In the genomic region with DNA sequence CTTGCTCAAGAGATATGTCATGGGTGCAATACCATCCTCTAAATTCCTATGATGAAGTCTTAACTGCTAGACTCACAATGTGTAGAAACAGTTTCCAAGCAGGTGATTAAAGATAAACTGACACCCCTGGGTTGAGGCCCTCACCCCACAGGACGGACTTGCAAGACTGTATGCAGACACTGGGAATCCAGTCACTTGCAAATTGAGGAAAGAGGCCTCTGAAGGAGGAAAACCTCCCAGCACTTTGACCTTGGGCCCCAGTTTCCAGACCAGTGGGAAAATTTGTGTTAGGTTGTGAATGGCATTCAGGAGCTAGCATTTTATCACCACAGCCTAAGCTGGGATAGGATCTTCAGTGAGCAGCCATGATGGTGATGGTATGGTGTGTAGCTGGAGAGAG, we compare ENCODE assay signal across 17 mouse cellular contexts.
DNase-seq lines count a peak whose midpoint lies in the region; ATAC-seq and TF ChIP-seq lines count a peak whose summit lies in the region.
"Had no signal": no experiment of that assay in that cellular context is flagged by ENCODE, and none has a peak within 500 bp of the region (broad histone marks: within the 10 kb centered on the region; RNA-seq: fewer than 3 reads in every experiment).

No protein-coding gene starts in this region.

- H3K4me3 ChIP-seq in layer of hippocampus, adult 2 months, result no peak overlapping the region
- H3K4me3 ChIP-seq in forebrain, embryonic 13.5 days, result no peak overlapping the region
- no peak overlapping the region for H3K4me3 ChIP-seq in hindbrain, postnatal 0 days (ENCODE audit: low read length)
- no peak overlapping the region for H3K4me3 ChIP-seq in neural tube, embryonic 15.5 days (replicated peaks)
- no peak overlapping the region for H3K4me3 ChIP-seq in lung, postnatal 0 days (ENCODE audit: low read depth, low read length)
- H3K4me3 ChIP-seq: embryonic facial prominence, embryonic 15.5 days; heart, embryonic 12.5 days; limb, embryonic 10.5 days had no signal

- WGBS in forebrain, embryonic 13.5 days, result 47% methylated on average over 1 of the region's 1 CpGs
- WGBS in hindbrain, postnatal 0 days, result 75% methylated on average over 1 of the region's 1 CpGs
- 69% methylated on average over 1 of the region's 1 CpGs for WGBS in neural tube, embryonic 15.5 days
- 52% methylated on average over 1 of the region's 1 CpGs for WGBS in lung, postnatal 0 days

- no peak for TF ChIP-seq CTCF in layer of hippocampus, adult 2 months (conservative IDR thresholded peaks at IDR 0.05)
- no peak for TF ChIP-seq CTCF in hindbrain, postnatal 0 days (IDR thresholded peaks at IDR 0.05; ENCODE audit: low read depth)
- TF ChIP-seq CTCF in lung, postnatal 0 days (IDR thresholded peaks at IDR 0.05), result no peak

- no peaks in the 10 kb centered on the region for H3K9me3 ChIP-seq in forebrain, embryonic 13.5 days (replicated peaks)
- H3K9me3 ChIP-seq in hindbrain, postnatal 0 days (ENCODE audit: low read length), result no peaks in the 10 kb centered on the region
- no peaks in the 10 kb centered on the region for H3K9me3 ChIP-seq in neural tube, embryonic 15.5 days (replicated peaks)
- H3K9me3 ChIP-seq in lung, postnatal 0 days (ENCODE audit: low read length), result no peaks in the 10 kb centered on the region
- H3K9me3 ChIP-seq: embryonic facial prominence, embryonic 15.5 days; heart, embryonic 12.5 days; limb, embryonic 10.5 days had no signal

- no peaks in the 10 kb centered on the region for H3K36me3 ChIP-seq in forebrain, embryonic 13.5 days (ENCODE audit: poor library complexity, severe bottlenecking)
- no peaks in the 10 kb centered on the region for H3K36me3 ChIP-seq in hindbrain, postnatal 0 days (ENCODE audit: insufficient read depth, low read length)
- H3K36me3 ChIP-seq in neural tube, embryonic 15.5 days, result no peaks in the 10 kb centered on the region
- H3K36me3 ChIP-seq in lung, postnatal 0 days (ENCODE audit: insufficient read depth, low read length), result no peaks in the 10 kb centered on the region
- H3K36me3 ChIP-seq: embryonic facial prominence, embryonic 15.5 days; G1E; heart, embryonic 12.5 days; limb, embryonic 10.5 days had no signal

- H3K4me1 ChIP-seq in forebrain, embryonic 13.5 days, result peaks cover 25% of the 10 kb centered on the region
- peaks cover 4% of the 10 kb centered on the region; the same call in 1 of the 2 replicates for H3K4me1 ChIP-seq in hindbrain, postnatal 0 days (ENCODE audit: insufficient read depth, low read length)
- 0 out of 2 replicates have a peak, but pooled peaks cover 4% of the 10 kb centered on the region for H3K4me1 ChIP-seq in neural tube, embryonic 15.5 days
- no peaks in the 10 kb centered on the region for H3K4me1 ChIP-seq in lung, postnatal 0 days (ENCODE audit: insufficient read depth, low read depth, low read length)
- H3K4me1 ChIP-seq: embryonic facial prominence, embryonic 15.5 days; limb, embryonic 10.5 days had no signal

- H3K27me3 ChIP-seq in forebrain, embryonic 13.5 days, result no peaks in the 10 kb centered on the region
- no peaks in the 10 kb centered on the region for H3K27me3 ChIP-seq in hindbrain, postnatal 0 days (ENCODE audit: insufficient read depth, low read length)
- no peaks in the 10 kb centered on the region for H3K27me3 ChIP-seq in neural tube, embryonic 15.5 days (replicated peaks)
- H3K27me3 ChIP-seq in lung, postnatal 0 days (replicated peaks; ENCODE audit: insufficient read depth, low read length), result no peaks in the 10 kb centered on the region
- H3K27me3 ChIP-seq: embryonic facial prominence, embryonic 15.5 days; heart, embryonic 12.5 days had no signal

- ATAC-seq in forebrain, embryonic 13.5 days, result no peak
- ATAC-seq in hindbrain, postnatal 0 days, result no peak
- no peak for ATAC-seq in neural tube, embryonic 15.5 days (ENCODE audit: low FRiP score)
- ATAC-seq in activated CD4-positive, CD25-positive, alpha-beta regulatory T cell, adult 4 months, result no peak
- ATAC-seq in lung, postnatal 0 days, result no peak

- peak overlapping the region; percentile 73 for H3K27ac ChIP-seq in layer of hippocampus, adult 2 months
- peak overlapping the region; percentile 61 for H3K27ac ChIP-seq in forebrain, embryonic 13.5 days
- H3K27ac ChIP-seq in hindbrain, postnatal 0 days, result peak overlapping the region; percentile 3; the same call in 1 of the 2 replicates
- peak overlapping the region; percentile 64 for H3K27ac ChIP-seq in neural tube, embryonic 15.5 days (replicated peaks)
- no peak overlapping the region for H3K27ac ChIP-seq in lung, postnatal 0 days (ENCODE audit: low read length)
- H3K27ac ChIP-seq: embryonic facial prominence, embryonic 15.5 days; limb, embryonic 10.5 days; liver, embryonic 14.5 days had no signal

- no peak overlapping the region for H3K9ac ChIP-seq in forebrain, embryonic 13.5 days
- no peak overlapping the region for H3K9ac ChIP-seq in hindbrain, postnatal 0 days (replicated peaks; ENCODE audit: low read length)
- H3K9ac ChIP-seq in neural tube, embryonic 15.5 days (replicated peaks), result no peak overlapping the region
- no peak overlapping the region for H3K9ac ChIP-seq in lung, postnatal 0 days (replicated peaks; ENCODE audit: low read depth)
- H3K9ac ChIP-seq: embryonic facial prominence, embryonic 15.5 days; heart, embryonic 12.5 days; liver, embryonic 14.5 days had no signal

- DNase-seq in layer of hippocampus, adult 2 months (ENCODE audit: low spot score in 2 of 2), result no peak
- DNase-seq in layer of hippocampus, adult 9-11 months, result no peak
- DNase-seq in hindbrain, postnatal 0 days (ENCODE audit: low spot score), result no peak
- DNase-seq in layer of hippocampus, adult 9-10 months (ENCODE audit: low spot score), result no peak
- DNase-seq in lung, postnatal 0 days (ENCODE audit: low spot score), result no peak
- DNase-seq: gastrocnemius, postnatal 25 days; kidney, adult 8-10 months; lung, postnatal 36 days; thymus, adult 2 months had no signal

- no peak for TF ChIP-seq EP300 in lung, postnatal 0 days (IDR thresholded peaks at IDR 0.05)

- H3K4me2 ChIP-seq in forebrain, embryonic 13.5 days, result no peak overlapping the region
- no peak overlapping the region for H3K4me2 ChIP-seq in hindbrain, postnatal 0 days (ENCODE audit: low read depth, low read length)
- no peak overlapping the region for H3K4me2 ChIP-seq in neural tube, embryonic 15.5 days
- H3K4me2 ChIP-seq in lung, postnatal 0 days (replicated peaks; ENCODE audit: low read depth, low read length), result no peak overlapping the region
- H3K4me2 ChIP-seq: embryonic facial prominence, embryonic 15.5 days; heart, embryonic 12.5 days had no signal
